Mouse (Mus musculus) liver, postnatal 0 days (tissue): ENCODE measurements at regions not wholly inside any gene's neighbourhood (a gene's known extent, or its start where the extent isn't known, plus 50 kb on each side); places are given as distances from the start of the nearest gene placed in this dataset.

Experiments
- ATAC-seq: fragments of 200-750 bp; cut with Nextera tagmentation; 2 replicates; pipeline ENCODE4 v1.8.0; 2017; ENCODE audit warnings: mild to moderate bottlenecking, moderate library complexity
- DNase-seq: peaks from one replicate; pipeline ENCODE4 v3.0.0-alpha.2; 2016
- H3K27ac ChIP-seq: fragments of 300-500 bp; sonication (generic); 2 replicates; pipeline ENCODE4 v1.5.1; 2014; ENCODE audit warnings: antibody characterized with exemption, moderate library complexity, mild to moderate bottlenecking, low read depth
- H3K27me3 ChIP-seq: fragments of 300-500 bp; sonication (generic); 2 replicates; pipeline ENCODE4 v1.6.1; 2014; ENCODE audit warnings: low read length, control low read depth, mixed read lengths; ENCODE audit not compliant: insufficient read depth
- H3K36me3 ChIP-seq: fragments of 300-500 bp; sonication (generic); replicated peaks from 2 replicates; pipeline ENCODE4 v1.6.1; 2014; ENCODE audit warnings: mild to moderate bottlenecking, control low read depth, low read length, moderate library complexity, mixed read lengths; ENCODE audit not compliant: insufficient read depth
- H3K4me1 ChIP-seq: fragments of 300-500 bp; sonication (generic); 2 replicates; pipeline ENCODE4 v1.6.1; 2014; ENCODE audit warnings: antibody characterized with exemption, mild to moderate bottlenecking, control low read depth; ENCODE audit not compliant: insufficient read depth
- H3K4me2 ChIP-seq: fragments of 300-500 bp; sonication (generic); 2 replicates; pipeline ENCODE4 v1.6.1; 2014; ENCODE audit warnings: low read depth, mild to moderate bottlenecking, low read length, moderate library complexity, mixed read lengths
- H3K4me3 ChIP-seq: fragments of 300-500 bp; sonication (generic); 2 replicates; pipeline ENCODE4 v1.5.1; 2014; ENCODE audit warnings: low read depth, low read length
- H3K9ac ChIP-seq: fragments of 300-500 bp; sonication (generic); replicated peaks from 2 replicates; pipeline ENCODE4 v1.6.1; 2014; ENCODE audit warnings: mild to moderate bottlenecking, moderate library complexity
- H3K9me3 ChIP-seq: fragments of 300-500 bp; sonication (generic); 2 replicates; pipeline ENCODE4 v1.6.1; 2016; ENCODE audit warnings: mild to moderate bottlenecking, control low read depth, low read length, mixed read lengths
- CTCF ChIP-seq: sonication (generic); IDR thresholded peaks from 2 replicates; pipeline ENCODE4 v1.5.1; 2016; ENCODE audit warnings: antibody characterized with exemption, low read depth
- EP300 ChIP-seq: IDR thresholded peaks from 2 replicates; pipeline ENCODE4 v1.6.1; 2016; ENCODE audit warnings: antibody characterized with exemption, low read depth, mild to moderate bottlenecking
- WGBS: fragments of 180-500 bp; shearing (Covaris S2); extraction: QIAGEN DNeasy Blood & Tissue Kit; methylation state at CpG from one replicate; pipeline ENCODE4 v1.1.7; 2014; ENCODE audit not compliant: insufficient replicate concordance; 5-methylcytosine and 5-hydroxymethylcytosine counted together

DNA sequence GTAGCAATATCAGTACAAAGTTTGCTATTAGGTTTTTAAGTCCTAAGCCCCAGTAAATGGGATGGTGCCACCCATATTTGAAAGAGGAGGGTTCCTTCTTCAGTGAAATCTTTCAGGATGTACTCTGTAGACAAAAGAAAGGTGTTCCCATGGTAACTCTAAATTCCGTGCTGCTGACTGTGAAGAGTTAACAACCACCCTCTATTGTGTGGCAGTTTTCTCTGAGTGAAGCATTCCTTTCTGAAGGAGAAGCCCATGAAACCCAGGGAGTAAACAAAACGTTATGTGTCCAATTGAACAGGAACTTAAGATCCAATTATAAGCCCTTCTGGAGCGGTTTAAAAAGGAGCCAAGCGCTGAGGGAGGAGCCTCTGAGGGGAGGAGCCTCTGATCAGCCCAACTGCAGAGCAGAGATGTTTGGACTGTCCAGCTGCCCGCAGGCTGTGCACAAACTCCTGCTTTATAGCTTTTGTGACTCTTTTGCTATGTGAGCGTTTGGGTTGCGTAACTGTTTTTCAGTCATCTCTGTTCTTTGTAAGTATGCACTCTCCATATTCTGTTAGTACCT, 446.1 kb downstream of the 1190002N15Rik start:
- Histone ChIP-seq H3K27ac (no peak overlapping the region), H3K9me3 (no peaks in the 10 kb centered on the region), H3K4me3 (no peak overlapping the region), H3K9ac (no peak overlapping the region), H3K4me1 (no peaks in the 10 kb centered on the region), H3K27me3 (no peaks in the 10 kb centered on the region), H3K36me3 (no peaks in the 10 kb centered on the region), H3K4me2 (no peak overlapping the region)
- DNase-seq (no peak), ATAC-seq (no peak)
- 54% methylated on average over 7 of the region's 7 CpGs for WGBS
- no peak for TF ChIP-seq EP300

DNA sequence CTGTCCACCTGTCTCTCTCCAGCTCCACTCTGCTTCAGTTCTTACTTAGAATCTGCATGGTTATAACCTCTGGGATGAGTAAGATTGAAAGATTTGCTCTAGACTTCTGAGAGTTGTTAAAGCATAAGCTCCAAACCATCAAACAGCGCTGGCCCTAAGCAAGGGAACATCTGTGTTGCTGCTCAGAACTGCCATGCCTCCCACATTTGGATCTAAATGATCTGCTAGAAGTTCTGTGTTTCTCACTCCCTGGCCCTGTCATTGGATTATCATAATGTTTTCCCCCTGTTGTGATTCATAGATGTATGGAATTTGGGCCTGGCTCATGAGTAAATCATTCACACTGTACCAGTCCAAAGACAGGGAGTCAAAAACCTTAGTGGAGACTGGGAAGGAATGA, 448.1 kb downstream of the 1190002N15Rik start:
- ATAC-seq: no peak

DNA sequence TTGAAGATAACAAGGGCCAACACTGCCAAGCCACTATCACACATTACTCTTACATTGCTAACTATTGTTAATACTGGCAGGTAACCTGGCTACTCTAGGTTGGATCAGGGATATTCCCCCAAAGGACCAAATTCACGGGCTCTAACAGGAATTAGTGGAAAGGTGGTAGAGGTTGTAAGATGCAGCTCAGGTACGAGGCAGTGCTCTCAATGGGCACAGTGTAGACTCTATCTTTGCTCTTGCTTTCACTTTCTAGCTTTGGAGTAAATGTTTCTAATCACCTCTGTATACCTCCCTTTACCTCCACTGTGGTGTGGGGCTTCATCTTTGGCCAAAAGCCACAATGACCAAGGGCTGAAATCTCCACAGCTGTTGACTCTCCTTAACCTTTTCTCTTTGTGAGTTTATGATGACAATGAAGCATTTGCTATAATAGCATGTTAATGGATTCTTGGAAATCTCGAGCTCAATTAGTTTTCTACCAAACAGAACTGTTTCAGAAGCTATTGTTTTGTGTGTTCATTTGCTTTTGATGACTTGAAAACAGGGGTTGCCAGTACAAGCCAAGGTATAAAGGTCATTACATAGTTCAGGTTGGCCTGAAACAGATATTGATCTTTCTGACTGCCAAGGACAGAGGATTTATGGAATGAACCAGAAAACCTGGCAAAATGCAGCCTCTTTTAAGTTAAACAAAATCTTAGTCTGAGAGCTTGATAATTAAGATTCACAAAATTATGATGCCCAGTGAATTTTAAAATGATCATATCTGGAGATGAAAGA, 454.1 kb downstream of the 1190002N15Rik start:
- DNase-seq (no peak), ATAC-seq (peak; percentile 90)
- H3K27me3 ChIP-seq: no peaks in the 10 kb centered on the region
- 0 out of 2 replicates have a peak, but pooled peaks have one; percentile 34 for TF ChIP-seq EP300
- no peak for TF ChIP-seq CTCF
- WGBS: 51% methylated on average over 3 of the region's 3 CpGs
- no peak overlapping the region for H3K4me3 ChIP-seq
- H3K36me3 ChIP-seq: no peaks in the 10 kb centered on the region
- no peaks in the 10 kb centered on the region for H3K4me1 ChIP-seq
- no peaks in the 10 kb centered on the region for H3K9me3 ChIP-seq
- peak overlapping the region; percentile 81 for H3K27ac ChIP-seq
- H3K9ac ChIP-seq: no peak overlapping the region
- H3K4me2 ChIP-seq: no peak overlapping the region

More for the DNA sequence above, 448.1 kb downstream of the 1190002N15Rik start:
- no peak overlapping the region for H3K4me2 ChIP-seq
- no peaks in the 10 kb centered on the region for H3K27me3 ChIP-seq
- H3K4me1 ChIP-seq: no peaks in the 10 kb centered on the region
- no peak for DNase-seq
- no peak overlapping the region for H3K9ac ChIP-seq
- no peaks in the 10 kb centered on the region for H3K36me3 ChIP-seq
- 79% methylated on average over 1 of the region's 1 CpGs for WGBS
- no peak overlapping the region for H3K4me3 ChIP-seq
- H3K27ac ChIP-seq: no peak overlapping the region
- TF ChIP-seq EP300: no peak
- H3K9me3 ChIP-seq: no peaks in the 10 kb centered on the region

DNA sequence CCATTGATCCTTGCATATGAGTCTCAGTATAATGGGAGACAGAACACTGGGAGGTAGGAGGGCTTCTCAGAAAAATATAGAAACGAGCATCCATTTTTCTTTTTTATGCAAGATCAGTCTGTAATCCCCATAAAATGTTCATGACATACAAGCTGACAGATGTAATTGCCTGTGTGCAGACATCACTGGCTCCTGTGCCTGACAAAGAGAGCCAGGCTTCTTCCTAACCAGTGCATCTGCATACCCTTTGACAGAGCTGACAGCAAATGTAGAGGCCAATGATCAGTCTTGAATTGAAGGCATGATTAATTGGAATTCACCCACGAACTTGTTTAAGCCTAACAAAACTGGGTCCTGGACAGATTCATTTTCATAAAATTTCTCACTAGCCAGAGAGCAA, 463.0 kb downstream of the 1190002N15Rik start:
- no peak overlapping the region for H3K4me2 ChIP-seq
- DNase-seq (no peak), ATAC-seq (no peak)
- H3K9me3 ChIP-seq: no peaks in the 10 kb centered on the region
- no peak for TF ChIP-seq EP300
- no peak overlapping the region for H3K9ac ChIP-seq
- H3K4me3 ChIP-seq: no peak overlapping the region
- H3K27ac ChIP-seq: no peak overlapping the region
- H3K36me3 ChIP-seq: no peaks in the 10 kb centered on the region
- no peaks in the 10 kb centered on the region for H3K27me3 ChIP-seq
- H3K4me1 ChIP-seq: no peaks in the 10 kb centered on the region
- WGBS: 45% methylated on average over 2 of the region's 2 CpGs

DNA sequence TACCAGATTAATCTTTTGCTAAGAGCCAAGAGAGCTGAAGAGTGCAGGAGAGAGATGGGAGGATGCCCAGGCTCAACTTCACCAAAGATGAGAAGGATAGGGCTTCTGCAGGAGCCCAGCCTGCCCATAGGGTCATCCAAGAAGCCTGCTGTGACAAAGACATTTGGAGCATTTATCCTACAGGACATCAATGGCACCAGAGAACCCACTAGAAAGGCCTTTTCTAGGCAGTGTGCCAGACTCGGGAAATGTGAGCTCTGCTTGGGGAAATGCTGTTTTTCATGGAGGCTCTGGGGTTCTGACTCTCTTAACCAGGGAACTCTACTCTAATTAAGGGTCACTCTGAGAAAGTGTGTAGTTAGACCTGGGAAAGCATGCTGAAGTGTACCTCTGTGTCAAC, 470.8 kb downstream of the 1190002N15Rik start:
- H3K4me1 ChIP-seq: no peaks in the 10 kb centered on the region
- H3K4me2 ChIP-seq: no peak overlapping the region
- no peak for DNase-seq
- WGBS: 67% methylated on average over 1 of the region's 1 CpGs
- no peak for TF ChIP-seq CTCF
- no peak for TF ChIP-seq EP300
- H3K9ac ChIP-seq: no peak overlapping the region
- H3K4me3 ChIP-seq: no peak overlapping the region
- no peak for ATAC-seq
- no peak overlapping the region for H3K27ac ChIP-seq
- no peaks in the 10 kb centered on the region for H3K36me3 ChIP-seq
- no peaks in the 10 kb centered on the region for H3K9me3 ChIP-seq
- no peaks in the 10 kb centered on the region for H3K27me3 ChIP-seq

DNA sequence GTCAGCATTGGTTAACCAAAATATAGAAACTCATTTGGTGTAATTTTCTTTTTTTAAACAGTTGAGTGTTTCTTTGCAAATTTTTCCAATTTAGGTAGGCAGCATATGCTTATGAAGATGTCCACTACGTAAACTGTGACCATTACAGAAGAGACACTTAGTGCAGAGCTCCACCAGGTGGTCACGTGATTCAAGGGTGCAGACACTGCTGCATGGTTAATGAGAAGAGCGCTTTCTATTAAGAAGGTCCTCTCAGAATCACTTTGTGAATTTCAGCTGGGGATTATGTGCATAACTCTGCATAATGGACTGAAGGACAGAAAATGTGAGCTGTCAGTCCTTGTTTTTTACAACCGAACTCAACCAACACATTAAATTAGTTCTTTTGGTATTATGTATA, 484.7 kb downstream of the 1190002N15Rik start:
- WGBS: 70% methylated on average over 4 of the region's 4 CpGs
- no peak for DNase-seq
- Histone ChIP-seq H3K9ac (no peak overlapping the region), H3K27ac (no peak overlapping the region), H3K27me3 (no peaks in the 10 kb centered on the region), H3K36me3 (no peaks in the 10 kb centered on the region), H3K4me2 (no peak overlapping the region), H3K4me1 (no peaks in the 10 kb centered on the region), H3K4me3 (no peak overlapping the region), H3K9me3 (no peaks in the 10 kb centered on the region)
- TF ChIP-seq EP300 (no peak), CTCF (no peak)
- no peak for ATAC-seq

DNA sequence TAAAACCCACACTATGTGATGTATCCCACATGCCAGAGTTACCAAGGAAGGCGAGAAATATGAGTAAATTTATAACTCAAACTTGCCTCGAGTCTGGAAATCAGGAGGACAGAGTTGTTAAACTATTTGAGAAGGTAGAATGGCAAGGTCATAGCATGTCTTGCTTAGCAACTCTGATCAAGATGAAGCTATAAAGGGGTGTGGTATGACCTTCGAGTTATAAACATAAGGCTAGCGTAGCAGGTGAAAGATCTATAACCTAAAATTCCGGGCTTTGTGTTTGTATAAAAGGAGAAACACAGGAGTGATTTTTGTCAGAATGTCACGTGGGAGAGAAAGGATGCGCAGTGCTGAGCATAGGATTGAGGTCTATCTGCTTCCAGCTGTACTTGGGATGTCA, 490.0 kb downstream of the 1190002N15Rik start:
- no peaks in the 10 kb centered on the region for H3K4me1 ChIP-seq
- no peak for DNase-seq
- no peaks in the 10 kb centered on the region for H3K9me3 ChIP-seq
- WGBS: 74% methylated on average over 7 of the region's 7 CpGs
- no peak overlapping the region for H3K4me2 ChIP-seq
- H3K27ac ChIP-seq: no peak overlapping the region
- ATAC-seq: no peak
- TF ChIP-seq CTCF: no peak
- no peak for TF ChIP-seq EP300
- no peaks in the 10 kb centered on the region for H3K36me3 ChIP-seq
- no peaks in the 10 kb centered on the region for H3K27me3 ChIP-seq
- no peak overlapping the region for H3K4me3 ChIP-seq
- H3K9ac ChIP-seq: no peak overlapping the region
